Mouse (Mus musculus) liver, embryonic 12.5 days (tissue): ENCODE measurements around the gene Fgfbp3. TPM values are rescaled to one million over a fixed set of nuclear protein-coding genes. Genes with fewer than 3 reads are reported as not detected.

Source experiments
- ATAC-seq: fragments of 200-750 bp; cut with Nextera tagmentation; 2 replicates; pipeline ENCODE4 v1.8.0; 2017; ENCODE audit warnings: moderate number of reproducible peaks, mild to moderate bottlenecking, moderate library complexity
- H3K27ac ChIP-seq: fragments of 300-500 bp; sonication (generic); 2 replicates; pipeline ENCODE4 v1.5.1; 2016; ENCODE audit warnings: mild to moderate bottlenecking
- H3K27me3 ChIP-seq: fragments of 300-500 bp; sonication (generic); replicated peaks from 2 replicates; pipeline ENCODE4 v1.6.1; 2016; ENCODE audit warnings: mild to moderate bottlenecking, moderate library complexity
- H3K36me3 ChIP-seq: fragments of 300-500 bp; sonication (generic); 2 replicates; pipeline ENCODE4 v1.6.1; 2016; ENCODE audit warnings: mild to moderate bottlenecking, moderate library complexity
- H3K4me1 ChIP-seq: fragments of 300-500 bp; sonication (generic); 2 replicates; pipeline ENCODE4 v1.6.1; 2016
- H3K4me2 ChIP-seq: fragments of 300-500 bp; sonication (generic); 2 replicates; pipeline ENCODE4 v1.6.1; 2016; ENCODE audit warnings: mild to moderate bottlenecking, moderate library complexity
- H3K4me3 ChIP-seq: fragments of 300-500 bp; sonication (generic); 2 replicates; pipeline ENCODE4 v1.5.1; 2016; ENCODE audit warnings: mild to moderate bottlenecking, moderate library complexity
- H3K9ac ChIP-seq: fragments of 300-500 bp; sonication (generic); 2 replicates; pipeline ENCODE4 v1.6.1; 2016; ENCODE audit warnings: mild to moderate bottlenecking, moderate library complexity
- H3K9me3 ChIP-seq: fragments of 300-500 bp; sonication (generic); replicated peaks from 2 replicates; pipeline ENCODE4 v1.6.1; 2016; ENCODE audit warnings: mild to moderate bottlenecking, moderate library complexity
- WGBS: fragments of 180-500 bp; shearing (Covaris S2); methylation state at CpG from one replicate; pipeline ENCODE4 v1.1.7; 2016; ENCODE audit not compliant: insufficient replicate concordance; 5-methylcytosine and 5-hydroxymethylcytosine counted together
- polyA plus RNA-seq: library from polyadenylated mRNA; unstranded; fragments of >200 nt; fragmentation: Nextera tagmentation; extraction: Ambion mirVana; gene quantifications from 2 replicates; pipeline ENCODE4 v1.2.1, GENCODE M21; 2016

Gene Fgfbp3
- polyA plus RNA-seq, 1 experiment from 2014 or later = 2.9 TPM

GRCm38 (mm10) chr19:36926553-36927236 is 7.3 kb upstream of the Fgfbp3 start:
- peaks cover 50% of the 10 kb centered on the region for H3K4me1 ChIP-seq
- no peaks in the 10 kb centered on the region for H3K27me3 ChIP-seq
- under 1% methylated on average over 26 of the region's 26 CpGs for WGBS
- H3K27ac ChIP-seq = peak overlapping the region; percentile 99
- peak overlapping the region; percentile 98 for H3K4me3 ChIP-seq
- no peaks in the 10 kb centered on the region for H3K9me3 ChIP-seq
- peaks cover 8% of the 10 kb centered on the region for H3K36me3 ChIP-seq
- H3K4me2 ChIP-seq = peak overlapping the region; percentile 76
- ATAC-seq = no peak
- H3K9ac ChIP-seq = peak overlapping the region; percentile 98

DNA sequence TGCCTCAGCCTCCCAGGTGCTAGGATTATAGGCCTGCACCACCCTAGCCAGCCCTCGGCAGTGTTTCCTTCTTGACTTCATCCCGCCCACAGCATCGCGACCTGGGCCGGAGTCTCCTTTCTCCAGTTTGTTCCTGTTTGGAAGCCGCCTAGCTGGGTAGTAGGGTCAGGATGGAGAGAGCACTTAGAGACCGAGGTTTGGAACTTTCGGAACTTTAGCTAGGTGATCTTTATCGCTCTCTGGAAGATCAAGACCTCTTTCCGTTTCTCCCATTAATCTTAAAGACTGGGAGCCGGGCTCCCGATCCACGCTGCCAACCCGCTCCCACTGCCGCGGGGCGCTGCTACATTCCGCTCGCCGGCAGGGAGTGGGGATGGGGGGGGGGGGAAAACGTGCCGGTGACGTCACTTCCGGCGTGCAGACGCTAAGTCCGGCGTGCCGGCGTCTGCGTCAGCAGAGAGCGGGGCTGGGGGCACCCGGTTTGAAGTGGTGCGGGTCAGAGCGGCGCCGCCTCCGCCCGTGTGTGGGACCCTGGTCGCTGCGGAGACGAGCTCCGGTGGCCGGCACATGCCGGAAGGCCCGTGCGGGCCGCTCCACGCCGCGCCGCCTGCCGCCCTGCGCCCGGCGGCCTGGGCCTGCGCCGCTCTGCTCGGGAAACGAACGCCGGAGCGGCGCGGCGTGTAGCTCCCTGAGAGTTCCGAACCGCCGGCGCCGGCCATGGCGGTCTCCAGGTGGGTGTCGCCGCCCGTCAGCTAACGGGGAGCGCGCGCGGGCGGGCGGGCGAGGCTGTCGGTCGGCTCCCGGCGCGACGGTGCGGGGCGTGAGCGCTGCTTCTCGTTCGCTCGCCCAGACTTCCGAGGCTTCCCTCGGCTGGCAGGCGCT is 6.5 kb upstream of the Fgfbp3 start, which contains the start of gene Btaf1:
TSS of gene Btaf1 (plus strand) at position 409 of the 882 bp plus-strand sequence.
- H3K27ac ChIP-seq = peak within 1 kb of the TSS; percentile 99
- under 1% methylated on average over 80 of the region's 98 CpGs for WGBS
- H3K9ac ChIP-seq = peak within 1 kb of the TSS; percentile 98
- peaks cover 44% of the 10 kb centered on the region for H3K4me1 ChIP-seq
- ATAC-seq = peak; percentile 94
- H3K36me3 ChIP-seq = peaks cover 7% of the 10 kb centered on the region
- H3K27me3 ChIP-seq = no peaks in the 10 kb centered on the region
- H3K4me3 ChIP-seq = peak within 1 kb of the TSS; percentile 98
- H3K9me3 ChIP-seq = no peaks in the 10 kb centered on the region
- peak within 1 kb of the TSS; percentile 76 for H3K4me2 ChIP-seq

- Histone ChIP-seq H3K27me3 (peaks cover 11% of the 10 kb centered on the region), H3K4me3 (no peak overlapping the region), H3K4me1 (peaks cover 35% of the 10 kb centered on the region), H3K9ac (no peak overlapping the region), H3K9me3 (no peaks in the 10 kb centered on the region), H3K36me3 (no peaks in the 10 kb centered on the region), H3K4me2 (no peak overlapping the region), H3K27ac (no peak overlapping the region)
- WGBS = 64% methylated on average over 3 of the region's 3 CpGs
- no peak for ATAC-seq
Measured at GRCm38 (mm10) chr19:36922936-36923335, 3.5 kb upstream of the Fgfbp3 start.

- Histone ChIP-seq H3K27ac (no peak overlapping the region), H3K36me3 (no peaks in the 10 kb centered on the region), H3K9me3 (no peaks in the 10 kb centered on the region), H3K4me3 (no peak overlapping the region), H3K4me2 (no peak overlapping the region), H3K27me3 (peaks cover 11% of the 10 kb centered on the region), H3K9ac (no peak overlapping the region), H3K4me1 (peaks cover 29% of the 10 kb centered on the region)
- ATAC-seq = no peak
- WGBS = 37% methylated on average over 2 of the region's 2 CpGs
Measured at GRCm38 (mm10) chr19:36922015-36922414, 2.6 kb upstream of the Fgfbp3 start.

DNA sequence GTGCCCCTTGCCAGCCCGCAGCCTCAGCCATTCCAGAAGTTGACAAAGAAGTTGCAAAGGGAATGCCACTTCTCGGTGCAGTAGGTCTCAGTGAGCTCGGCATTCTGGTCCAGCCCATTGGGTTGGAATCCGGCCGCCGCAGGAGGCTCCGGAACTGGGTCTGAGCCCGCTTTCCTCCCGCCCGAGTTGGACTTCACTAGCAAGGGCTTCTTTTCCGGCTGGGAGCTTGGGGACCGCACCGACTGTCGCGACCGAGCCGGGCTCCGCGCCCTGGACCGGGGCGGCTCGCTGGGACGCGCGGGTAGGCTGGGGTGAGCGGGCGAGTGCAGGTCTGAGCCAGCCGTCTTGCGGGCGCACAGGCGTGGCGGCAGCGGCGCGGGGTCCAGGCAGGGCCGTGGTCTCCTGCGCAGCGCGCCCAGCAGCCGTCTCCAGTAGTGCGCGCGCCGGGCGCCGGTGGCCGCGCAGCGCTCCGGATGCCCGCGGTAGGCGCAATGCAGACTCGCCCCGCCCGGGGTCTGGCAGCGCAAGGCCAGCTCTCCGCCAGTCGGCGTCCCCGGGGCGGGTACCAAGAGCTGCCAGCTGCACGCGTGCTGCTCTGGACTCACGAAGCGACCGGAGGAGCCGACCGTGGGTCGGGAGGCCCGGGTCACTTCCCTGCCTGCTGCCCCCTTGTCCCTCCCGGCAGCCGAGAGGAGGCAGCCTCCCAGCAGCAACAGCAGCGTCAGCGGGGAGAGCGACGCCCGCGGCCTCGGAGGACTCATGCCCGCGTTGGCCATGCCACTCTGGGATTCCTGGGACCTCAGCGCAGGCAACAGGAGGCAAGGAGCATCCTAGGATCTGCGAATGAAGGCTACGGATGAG is 744 bp downstream of the Fgfbp3 start:
- H3K27me3 ChIP-seq = peaks cover 15% of the 10 kb centered on the region
- peaks cover 24% of the 10 kb centered on the region for H3K4me1 ChIP-seq
- peak overlapping the region; percentile 92 for H3K4me2 ChIP-seq
- H3K9ac ChIP-seq = peak overlapping the region; percentile 76
- WGBS = 1% methylated on average over 85 of the region's 85 CpGs
- H3K9me3 ChIP-seq = no peaks in the 10 kb centered on the region
- peak overlapping the region; percentile 76 for H3K4me3 ChIP-seq
- no peaks in the 10 kb centered on the region for H3K36me3 ChIP-seq
- peak overlapping the region; percentile 74 for H3K27ac ChIP-seq
- peak; percentile 80 for ATAC-seq

- 48% methylated on average over 1 of the region's 1 CpGs for WGBS
- H3K27ac ChIP-seq = no peak overlapping the region
- H3K4me3 ChIP-seq = no peak overlapping the region
- H3K36me3 ChIP-seq = no peaks in the 10 kb centered on the region
- H3K9ac ChIP-seq = no peak overlapping the region
- no peak overlapping the region for H3K4me2 ChIP-seq
- H3K27me3 ChIP-seq = peaks cover 31% of the 10 kb centered on the region
- ATAC-seq = no peak
- H3K9me3 ChIP-seq = no peaks in the 10 kb centered on the region
- H3K4me1 ChIP-seq = peaks cover 24% of the 10 kb centered on the region
Measured at GRCm38 (mm10) chr19:36916876-36917389, 2.5 kb downstream of the Fgfbp3 start.

GRCm38 (mm10) chr19:36916206-36916605 is 3.2 kb downstream of the Fgfbp3 start:
- Histone ChIP-seq H3K9me3 (no peaks in the 10 kb centered on the region), H3K27me3 (peaks cover 38% of the 10 kb centered on the region), H3K36me3 (no peaks in the 10 kb centered on the region), H3K4me1 (peaks cover 24% of the 10 kb centered on the region), H3K27ac (no peak overlapping the region), H3K4me2 (no peak overlapping the region), H3K4me3 (no peak overlapping the region), H3K9ac (no peak overlapping the region)
- 65% methylated on average over 4 of the region's 4 CpGs for WGBS
- no peak for ATAC-seq

DNA sequence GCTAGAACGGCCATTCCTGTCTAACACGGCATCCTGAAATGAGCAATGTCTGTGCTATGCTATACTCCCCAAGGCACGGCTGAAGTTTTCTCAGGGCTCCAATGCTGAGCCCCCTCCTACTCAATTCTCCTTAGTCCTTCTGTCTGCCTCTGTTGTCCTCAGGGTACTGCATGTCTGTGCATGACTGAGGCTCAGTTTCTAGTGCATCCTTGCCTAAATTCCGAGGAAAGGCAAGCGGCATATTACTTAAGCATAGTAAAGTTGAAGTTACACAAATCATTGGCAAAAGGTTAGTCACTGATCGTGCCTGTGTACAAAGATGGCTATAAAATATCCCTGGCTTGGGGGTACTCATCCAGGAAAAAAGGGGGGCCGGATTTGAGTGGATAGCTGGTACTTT is 6.4 kb downstream of the Fgfbp3 start:
- Histone ChIP-seq H3K4me3 (no peak overlapping the region), H3K27ac (no peak overlapping the region), H3K4me1 (peaks cover 6% of the 10 kb centered on the region), H3K27me3 (peaks cover 39% of the 10 kb centered on the region), H3K36me3 (no peaks in the 10 kb centered on the region), H3K9me3 (no peaks in the 10 kb centered on the region), H3K9ac (no peak overlapping the region), H3K4me2 (no peak overlapping the region)
- WGBS = 77% methylated on average over 7 of the region's 7 CpGs
- no peak for ATAC-seq

DNA sequence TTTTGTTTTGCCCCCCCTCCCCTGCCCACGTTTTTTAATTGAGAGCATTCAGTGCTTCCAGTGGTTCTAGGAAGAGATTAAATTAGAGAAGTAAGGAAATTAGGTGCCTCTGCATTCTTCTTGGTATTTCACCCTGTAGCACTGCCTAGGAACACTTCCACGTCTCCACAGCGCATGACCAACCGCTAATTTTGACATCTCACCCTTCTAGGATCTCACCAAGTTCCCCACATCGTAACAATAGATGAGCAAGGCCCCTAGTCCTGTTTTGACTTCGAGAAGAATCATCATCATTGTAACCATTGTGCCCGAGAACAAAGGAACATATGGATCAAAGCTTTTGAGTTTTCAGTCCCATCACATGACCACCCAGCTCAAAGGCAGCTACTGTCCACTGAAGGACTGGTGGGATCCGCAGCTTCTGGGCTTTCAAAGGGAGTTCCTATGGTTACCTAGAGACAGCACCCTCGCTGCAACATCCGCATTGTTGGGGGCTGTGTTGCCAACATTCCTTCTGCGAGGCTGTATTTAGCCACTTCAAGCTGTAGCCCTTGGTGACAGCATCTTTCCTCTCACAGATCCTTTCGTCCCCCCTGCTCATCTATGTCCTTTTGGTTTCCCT is 8.9 kb downstream of the Fgfbp3 start:
- ATAC-seq = no peak
- Histone ChIP-seq H3K4me1 (no peaks in the 10 kb centered on the region), H3K27ac (no peak overlapping the region), H3K4me2 (no peak overlapping the region), H3K36me3 (no peaks in the 10 kb centered on the region), H3K9ac (no peak overlapping the region), H3K4me3 (no peak overlapping the region), H3K27me3 (peaks cover 35% of the 10 kb centered on the region), H3K9me3 (no peaks in the 10 kb centered on the region)
- 39% methylated on average over 12 of the region's 12 CpGs for WGBS

DNA sequence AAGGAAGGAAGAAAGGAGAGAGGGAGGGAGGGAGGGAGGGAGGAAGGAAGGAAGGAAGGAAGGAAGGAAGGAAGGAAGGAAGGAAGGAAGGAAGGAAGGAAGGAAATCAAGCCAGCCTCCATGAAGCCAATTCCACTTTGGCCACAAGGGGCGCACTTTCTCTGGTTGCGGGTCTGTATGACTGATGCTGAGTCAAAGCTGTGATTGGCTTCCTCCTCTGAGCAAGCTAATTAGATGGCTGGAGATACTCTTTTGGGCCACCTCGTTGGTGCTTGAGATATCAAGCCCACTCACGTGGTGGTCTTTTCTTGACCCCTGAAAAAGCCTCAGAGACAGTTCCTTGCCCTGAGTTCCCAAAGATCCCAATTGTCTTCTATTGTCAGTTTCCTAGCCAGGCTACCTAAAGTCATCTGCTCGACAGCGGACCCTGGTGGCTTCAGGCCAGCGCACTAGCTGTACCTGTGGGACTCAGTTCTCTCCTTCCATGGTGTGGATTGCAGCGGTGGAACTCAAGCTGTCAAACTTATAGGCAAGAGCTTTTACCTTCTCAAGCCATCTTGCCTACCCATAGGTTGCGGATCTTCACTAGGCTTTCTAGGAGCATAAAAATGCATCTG is 9.6 kb downstream of the Fgfbp3 start:
- peaks cover 39% of the 10 kb centered on the region for H3K27me3 ChIP-seq
- no peaks in the 10 kb centered on the region for H3K9me3 ChIP-seq
- H3K9ac ChIP-seq = no peak overlapping the region
- ATAC-seq = peak; percentile 62; the same call in 1 of the 2 replicates
- no peak overlapping the region for H3K4me2 ChIP-seq
- WGBS = 16% methylated on average over 9 of the region's 9 CpGs
- H3K27ac ChIP-seq = no peak overlapping the region
- no peak overlapping the region for H3K4me3 ChIP-seq
- H3K36me3 ChIP-seq = no peaks in the 10 kb centered on the region
- peaks cover under 1% of the 10 kb centered on the region; the same call in 1 of the 2 replicates for H3K4me1 ChIP-seq

DNA sequence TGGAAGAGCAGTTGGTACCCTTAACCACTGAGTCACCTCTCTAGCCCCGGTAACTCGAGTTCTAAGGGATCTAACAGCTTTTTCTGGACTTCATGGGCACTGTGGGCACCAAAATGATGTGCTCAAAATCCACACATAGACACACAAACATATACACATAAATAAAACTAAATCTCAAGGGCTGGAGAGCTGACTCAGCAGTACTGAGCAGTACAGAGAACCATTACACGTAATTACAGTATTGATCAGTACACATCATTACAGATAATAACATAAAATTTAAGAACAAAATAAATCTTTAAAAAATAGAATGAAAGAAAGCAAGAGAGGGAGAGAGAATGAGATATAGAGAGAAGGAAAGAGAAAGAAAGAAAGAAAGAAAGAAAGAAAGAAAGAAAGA is 10.3 kb downstream of the Fgfbp3 start:
- no peak overlapping the region for H3K4me3 ChIP-seq
- no peak overlapping the region for H3K4me2 ChIP-seq
- peaks cover 7% of the 10 kb centered on the region for H3K4me1 ChIP-seq
- H3K27me3 ChIP-seq = peaks cover 45% of the 10 kb centered on the region
- no peak overlapping the region for H3K9ac ChIP-seq
- no peak for ATAC-seq
- 72% methylated on average over 3 of the region's 3 CpGs for WGBS
- no peak overlapping the region for H3K27ac ChIP-seq
- H3K9me3 ChIP-seq = no peaks in the 10 kb centered on the region
- H3K36me3 ChIP-seq = no peaks in the 10 kb centered on the region
